Comparison of ENCODE assay signal across 13 mouse cellular contexts in the genomic region with DNA sequence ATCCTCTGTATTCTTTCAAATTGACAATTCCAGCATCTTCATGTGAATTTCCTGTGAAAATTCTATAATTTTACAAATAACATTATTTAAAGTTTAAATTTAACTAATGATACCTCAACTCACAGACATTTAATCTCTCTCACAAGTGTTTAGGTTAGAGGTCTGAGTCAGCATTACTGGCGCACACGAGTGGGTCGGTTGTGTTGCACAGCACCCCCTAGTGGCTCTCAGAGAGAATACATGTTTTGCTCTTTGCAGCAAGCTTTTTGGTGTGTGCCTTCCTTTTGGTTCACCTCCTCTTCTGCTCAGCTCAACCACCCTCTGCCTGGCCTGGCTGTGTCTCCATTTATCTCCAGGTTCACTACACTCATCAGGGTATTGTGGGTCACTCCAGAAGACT.
DNase-seq lines count a peak whose midpoint lies in the region; ATAC-seq and TF ChIP-seq lines count a peak whose summit lies in the region.
"Had no signal": no experiment of that assay in that cellular context is flagged by ENCODE, and none has a peak within 500 bp of the region (broad histone marks: within the 10 kb centered on the region; RNA-seq: fewer than 3 reads in every experiment).

No protein-coding gene starts in this region.

- no peak for DNase-seq in kidney, postnatal 0 days (ENCODE audit: low spot score)
- DNase-seq in kidney, adult 11 months = no peak
- DNase-seq in testis, postnatal 14 days (ENCODE audit: low spot score) = no peak
- DNase-seq in NIH3T3 (ENCODE audit: low read depth) = peak; percentile 63
- DNase-seq in stomach, postnatal 0 days (ENCODE audit: low spot score) = no peak
- DNase-seq in embryo, embryonic 10.5 days (ENCODE audit: low spot score) = no peak
- DNase-seq: adrenal gland, adult 8-10 months; forebrain, postnatal 0 days; heart, postnatal 14 days had no signal

- no peak for ATAC-seq in kidney, postnatal 0 days (replicated peaks; ENCODE audit: low FRiP score, low read depth)
- ATAC-seq in stomach, postnatal 0 days (ENCODE audit: low FRiP score, low TSS enrichment) = no peak
- no peak for ATAC-seq in hindbrain, embryonic 12.5 days (ENCODE audit: low FRiP score)
- ATAC-seq: forebrain, postnatal 0 days; intestine, embryonic 16.5 days had no signal

- peak; percentile 35; the same call in 1 of the 2 replicates for TF ChIP-seq CTCF in kidney, postnatal 0 days (IDR thresholded peaks at IDR 0.05; ENCODE audit: low read depth)
- TF ChIP-seq CTCF in testis, adult 2 months (IDR thresholded peaks at IDR 0.05; ENCODE audit: control insufficient read depth, insufficient read depth, insufficient replicate concordance, low read depth, low read length) = peak; percentile 69; the same call in 1 of the 2 replicates
- peak; percentile 55 for TF ChIP-seq CTCF in stomach, postnatal 0 days (IDR thresholded peaks at IDR 0.05; ENCODE audit: low read depth)

- WGBS in kidney, postnatal 0 days = 71% methylated on average over 3 of the region's 3 CpGs
- WGBS in stomach, postnatal 0 days = 73% methylated on average over 3 of the region's 3 CpGs
- 85% methylated on average over 3 of the region's 3 CpGs for WGBS in hindbrain, embryonic 12.5 days

- no peaks in the 10 kb centered on the region for H3K4me1 ChIP-seq in kidney, postnatal 0 days (replicated peaks; ENCODE audit: insufficient read depth, low read length)
- no peaks in the 10 kb centered on the region for H3K4me1 ChIP-seq in testis, adult 2 months (ENCODE audit: control insufficient read depth, insufficient read depth, low read length)
- H3K4me1 ChIP-seq in stomach, postnatal 0 days (replicated peaks; ENCODE audit: control insufficient read depth, insufficient read depth) = no peaks in the 10 kb centered on the region
- no peaks in the 10 kb centered on the region for H3K4me1 ChIP-seq in hindbrain, embryonic 12.5 days

- H3K36me3 ChIP-seq in kidney, postnatal 0 days (ENCODE audit: insufficient read depth, low read length) = no peaks in the 10 kb centered on the region
- no peaks in the 10 kb centered on the region for H3K36me3 ChIP-seq in testis, adult 2 months (ENCODE audit: control insufficient read depth, insufficient read depth, low read length)
- no peaks in the 10 kb centered on the region for H3K36me3 ChIP-seq in stomach, postnatal 0 days (ENCODE audit: control insufficient read depth, insufficient read depth, low read length)
- H3K36me3 ChIP-seq in hindbrain, embryonic 12.5 days = no peaks in the 10 kb centered on the region

- TF ChIP-seq EP300 in stomach, postnatal 0 days (optimal IDR thresholded peaks at IDR 0.05) = no peak

- no peaks in the 10 kb centered on the region for H3K9me3 ChIP-seq in kidney, postnatal 0 days (replicated peaks; ENCODE audit: low read length)
- no peaks in the 10 kb centered on the region for H3K9me3 ChIP-seq in stomach, postnatal 0 days (ENCODE audit: control insufficient read depth, low read length)
- peaks cover 9% of the 10 kb centered on the region for H3K9me3 ChIP-seq in hindbrain, embryonic 12.5 days (replicated peaks)

- no peak overlapping the region for H3K4me3 ChIP-seq in kidney, postnatal 0 days (replicated peaks; ENCODE audit: low read depth, low read length)
- H3K4me3 ChIP-seq in testis, adult 2 months (ENCODE audit: control insufficient read depth, low read depth, low read length) = no peak overlapping the region
- no peak overlapping the region for H3K4me3 ChIP-seq in stomach, postnatal 0 days (ENCODE audit: low read depth, low read length)
- no peak overlapping the region for H3K4me3 ChIP-seq in hindbrain, embryonic 12.5 days

- no peaks in the 10 kb centered on the region for H3K27me3 ChIP-seq in kidney, postnatal 0 days (ENCODE audit: insufficient read depth, low read length)
- H3K27me3 ChIP-seq in testis, adult 2 months (ENCODE audit: control insufficient read depth, insufficient read depth, low read length) = no peaks in the 10 kb centered on the region
- no peaks in the 10 kb centered on the region for H3K27me3 ChIP-seq in stomach, postnatal 0 days (ENCODE audit: control insufficient read depth, insufficient read depth, low read length)
- H3K27me3 ChIP-seq in hindbrain, embryonic 12.5 days = no peaks in the 10 kb centered on the region

- no peak overlapping the region for H3K27ac ChIP-seq in kidney, postnatal 0 days
- H3K27ac ChIP-seq in testis, adult 2 months (ENCODE audit: control insufficient read depth, insufficient read depth, low read depth, low read length) = no peak overlapping the region
- no peak overlapping the region for H3K27ac ChIP-seq in stomach, postnatal 0 days (replicated peaks)
- H3K27ac ChIP-seq in hindbrain, embryonic 12.5 days = no peak overlapping the region

- no peak for TF ChIP-seq POLR2A in testis, adult 2 months (IDR thresholded peaks at IDR 0.05; ENCODE audit: control insufficient read depth, low read depth, low read length)

- H3K4me2 ChIP-seq in kidney, postnatal 0 days (ENCODE audit: low read length) = no peak overlapping the region
- no peak overlapping the region for H3K4me2 ChIP-seq in stomach, postnatal 0 days (replicated peaks; ENCODE audit: low read depth)
- H3K4me2 ChIP-seq in hindbrain, embryonic 12.5 days (replicated peaks) = no peak overlapping the region
- H3K4me2 ChIP-seq: midbrain, embryonic 11.5 days had no signal

- no peak overlapping the region for H3K9ac ChIP-seq in kidney, postnatal 0 days (ENCODE audit: low read depth, low read length)
- H3K9ac ChIP-seq in stomach, postnatal 0 days (ENCODE audit: low read length) = no peak overlapping the region
- H3K9ac ChIP-seq in hindbrain, embryonic 12.5 days = no peak overlapping the region
- H3K9ac ChIP-seq: forebrain, postnatal 0 days had no signal
